Mouse (Mus musculus) liver, embryonic 15.5 days (tissue): ENCODE data around the gene Cenpi. TPM values are rescaled to one million over a fixed set of nuclear protein-coding genes. Genes with fewer than 3 reads are reported as not detected.
A peak's percentile ranks its signal among the peaks of the same experiment; 100 is the strongest.

ENCODE experiments used
- ATAC-seq: fragments of 200-750 bp; cut with Nextera tagmentation; 2 replicates; pipeline ENCODE4 v1.8.0; 2017; ENCODE audit warnings: moderate number of reproducible peaks, mild to moderate bottlenecking, moderate library complexity; ENCODE audit not compliant: insufficient read depth
- H3K27ac ChIP-seq: fragments of 300-500 bp; sonication (generic); replicated peaks from 2 replicates; pipeline ENCODE4 v1.5.1; 2015; ENCODE audit warnings: mild to moderate bottlenecking, inconsistent platforms
- H3K27me3 ChIP-seq: fragments of 300-500 bp; sonication (generic); 2 replicates; pipeline ENCODE4 v1.6.1; 2015; ENCODE audit warnings: mild to moderate bottlenecking, inconsistent platforms
- H3K36me3 ChIP-seq: fragments of 300-500 bp; sonication (generic); replicated peaks from 2 replicates; pipeline ENCODE4 v1.6.1; 2015; ENCODE audit warnings: moderate library complexity, mild to moderate bottlenecking, inconsistent platforms
- H3K4me1 ChIP-seq: fragments of 300-500 bp; sonication (generic); replicated peaks from 2 replicates; pipeline ENCODE4 v1.6.1; 2015; ENCODE audit warnings: inconsistent platforms
- H3K4me2 ChIP-seq: fragments of 300-500 bp; sonication (generic); 2 replicates; pipeline ENCODE4 v1.6.1; 2015; ENCODE audit warnings: moderate library complexity, mild to moderate bottlenecking, inconsistent platforms
- H3K4me3 ChIP-seq: fragments of 300-500 bp; sonication (generic); replicated peaks from 2 replicates; pipeline ENCODE4 v1.5.1; 2015; ENCODE audit warnings: mild to moderate bottlenecking, inconsistent platforms
- H3K9ac ChIP-seq: fragments of 300-500 bp; sonication (generic); 2 replicates; pipeline ENCODE4 v1.6.1; 2015; ENCODE audit warnings: moderate library complexity, mild to moderate bottlenecking, inconsistent platforms
- H3K9me3 ChIP-seq: fragments of 300-500 bp; sonication (generic); replicated peaks from 2 replicates; pipeline ENCODE4 v1.6.1; 2016; ENCODE audit warnings: inconsistent platforms
- WGBS: fragments of 180-500 bp; shearing (Covaris S2); methylation state at CpG from one replicate; pipeline ENCODE4 v1.1.7; 2015; ENCODE audit warnings: mixed read lengths; ENCODE audit not compliant: insufficient replicate concordance; 5-methylcytosine and 5-hydroxymethylcytosine counted together
- polyA plus RNA-seq: library from polyadenylated mRNA; unstranded; fragments of >200 nt; fragmentation: Nextera tagmentation; extraction: Ambion mirVana; gene quantifications from 2 replicates; pipeline ENCODE4 v1.2.1, GENCODE M21; 2015

Gene Cenpi
- polyA plus RNA-seq, 1 experiment from 2014 or later: 23.8 TPM

DNA sequence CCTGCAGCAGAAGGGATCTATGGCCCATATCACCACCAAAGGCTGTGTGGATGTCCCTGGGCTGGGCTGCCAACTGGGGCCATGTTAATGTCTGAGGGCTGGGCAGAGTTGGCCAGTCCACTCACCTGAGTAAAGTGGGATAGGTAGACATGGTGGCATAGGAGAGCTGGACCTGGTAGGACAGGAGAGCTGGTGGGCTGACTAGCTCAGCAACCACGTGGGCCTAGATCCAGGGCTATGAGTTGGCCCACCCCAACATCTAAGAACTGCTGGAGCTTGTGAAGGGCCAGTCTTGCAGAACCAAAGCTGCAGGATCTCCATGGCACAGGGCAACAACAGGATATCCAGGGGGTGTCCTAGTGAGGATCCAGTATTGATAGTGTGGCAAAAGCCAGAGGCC lies 57.5 kb downstream of the Cenpi start:
- Histone ChIP-seq H3K4me1 (no peaks in the 10 kb centered on the region), H3K4me3 (no peak overlapping the region), H3K27ac (no peak overlapping the region), H3K27me3 (no peaks in the 10 kb centered on the region), H3K4me2 (no peak overlapping the region), H3K9me3 (no peaks in the 10 kb centered on the region), H3K36me3 (peaks cover 15% of the 10 kb centered on the region), H3K9ac (no peak overlapping the region)
- no peak for ATAC-seq
- 55% methylated on average over 1 of the region's 1 CpGs for WGBS

DNA sequence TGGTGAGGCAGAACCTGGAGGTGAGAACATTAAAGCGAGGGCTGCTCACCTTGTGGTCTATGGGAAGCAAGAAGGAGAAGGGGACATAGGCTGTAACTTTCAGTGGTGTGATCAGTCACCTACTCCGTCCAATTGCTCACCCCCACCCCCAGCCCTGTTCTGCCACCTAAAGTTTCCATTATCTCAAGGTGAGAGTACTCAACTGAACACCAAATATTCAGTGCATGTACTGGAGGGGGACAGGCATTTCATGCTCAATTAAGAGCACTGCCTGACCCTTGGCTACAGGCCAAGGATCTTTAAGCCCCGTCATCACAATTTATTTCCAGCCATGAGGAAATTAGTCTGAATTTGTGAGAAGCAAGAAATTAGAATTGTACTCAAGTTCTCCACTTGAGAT lies 58.7 kb downstream of the Cenpi start:
- ATAC-seq: no peak
- no peaks in the 10 kb centered on the region for H3K9me3 ChIP-seq
- no peaks in the 10 kb centered on the region for H3K27me3 ChIP-seq
- H3K4me3 ChIP-seq: no peak overlapping the region
- no peak overlapping the region for H3K4me2 ChIP-seq
- no peak overlapping the region for H3K27ac ChIP-seq
- peaks cover 15% of the 10 kb centered on the region for H3K36me3 ChIP-seq
- H3K4me1 ChIP-seq: no peaks in the 10 kb centered on the region
- no peak overlapping the region for H3K9ac ChIP-seq
- 69% methylated on average over 3 of the region's 3 CpGs for WGBS

DNA sequence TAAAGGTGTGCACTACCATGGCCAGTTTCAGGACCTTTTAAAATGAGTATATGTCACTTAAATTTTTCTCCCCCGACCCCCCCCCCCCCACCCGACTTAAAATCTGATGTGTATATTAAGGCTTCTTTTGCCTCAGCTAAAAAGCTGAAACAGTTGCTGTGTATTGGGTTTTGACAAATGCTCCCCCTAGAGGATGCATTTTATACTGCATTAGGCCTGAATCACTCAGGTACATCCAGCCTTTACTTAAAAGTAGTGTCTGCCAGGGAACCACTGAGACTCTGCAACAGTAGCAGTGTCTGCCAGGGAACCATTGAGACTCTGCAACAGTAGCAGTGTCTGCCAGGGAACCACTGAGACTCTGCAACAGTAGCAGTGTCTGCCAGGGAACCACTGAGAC lies 63.4 kb downstream of the Cenpi start:
- Histone ChIP-seq H3K27ac (no peak overlapping the region), H3K4me1 (no peaks in the 10 kb centered on the region), H3K4me2 (no peak overlapping the region), H3K27me3 (no peaks in the 10 kb centered on the region), H3K9me3 (no peaks in the 10 kb centered on the region), H3K4me3 (no peak overlapping the region), H3K9ac (no peak overlapping the region), H3K36me3 (no peaks in the 10 kb centered on the region)
- 14% methylated on average over 2 of the region's 2 CpGs for WGBS
- ATAC-seq: no peak

DNA sequence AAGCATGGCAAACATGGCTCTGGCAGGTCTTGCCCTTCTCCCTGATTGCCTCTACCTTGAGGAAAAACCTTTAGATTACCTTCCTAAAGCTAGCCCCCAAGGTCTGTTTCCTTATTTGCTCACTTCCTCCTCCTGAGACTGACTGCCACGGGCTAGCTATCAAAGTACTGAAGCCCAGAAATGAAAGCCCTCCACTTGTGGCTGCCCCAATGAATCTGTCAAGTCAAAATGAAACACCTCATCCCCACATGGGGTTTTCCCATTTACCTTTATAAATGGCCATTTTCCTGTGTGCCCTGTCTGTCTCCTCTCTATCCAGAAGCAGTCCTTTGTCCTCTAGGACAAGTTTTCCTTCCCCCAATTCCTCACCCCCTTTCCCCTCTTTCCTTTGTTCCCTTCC lies 66.3 kb downstream of the Cenpi start:
- Histone ChIP-seq H3K9me3 (no peaks in the 10 kb centered on the region), H3K9ac (no peak overlapping the region)

DNA sequence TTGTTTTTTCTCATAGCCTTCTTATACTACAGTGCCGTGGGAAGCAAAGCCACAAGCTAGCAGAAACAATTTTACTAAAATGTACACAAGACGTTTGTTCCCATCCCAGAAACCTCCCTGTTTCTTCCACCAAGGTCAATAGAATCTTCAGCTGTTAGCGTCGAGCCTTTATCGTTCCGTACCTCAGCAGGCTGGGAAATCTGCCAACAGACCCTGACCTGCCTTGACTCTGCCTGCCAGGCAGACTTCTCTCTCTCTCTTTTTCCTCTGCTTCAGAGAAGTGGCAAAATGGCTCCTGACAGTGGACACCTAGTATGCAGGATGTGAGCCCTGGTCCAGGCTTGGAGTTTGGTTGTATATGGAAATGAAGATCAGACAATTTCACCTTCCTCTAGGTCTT lies 77.0 kb downstream of the Cenpi start:
- Histone ChIP-seq H3K9ac (no peak overlapping the region), H3K27me3 (no peaks in the 10 kb centered on the region), H3K4me2 (no peak overlapping the region), H3K36me3 (no peaks in the 10 kb centered on the region), H3K27ac (no peak overlapping the region), H3K4me1 (no peaks in the 10 kb centered on the region), H3K9me3 (no peaks in the 10 kb centered on the region), H3K4me3 (no peak overlapping the region)
- WGBS: 70% methylated on average over 6 of the region's 6 CpGs
- no peak for ATAC-seq

More for the DNA sequence above, 66.3 kb downstream of the Cenpi start:
- Histone ChIP-seq H3K27ac (no peak overlapping the region), H3K4me1 (no peaks in the 10 kb centered on the region), H3K36me3 (no peaks in the 10 kb centered on the region), H3K4me2 (no peak overlapping the region), H3K27me3 (no peaks in the 10 kb centered on the region), H3K4me3 (no peak overlapping the region)
- WGBS: 23% methylated on average over 1 of the region's 1 CpGs
- ATAC-seq: no peak

DNA sequence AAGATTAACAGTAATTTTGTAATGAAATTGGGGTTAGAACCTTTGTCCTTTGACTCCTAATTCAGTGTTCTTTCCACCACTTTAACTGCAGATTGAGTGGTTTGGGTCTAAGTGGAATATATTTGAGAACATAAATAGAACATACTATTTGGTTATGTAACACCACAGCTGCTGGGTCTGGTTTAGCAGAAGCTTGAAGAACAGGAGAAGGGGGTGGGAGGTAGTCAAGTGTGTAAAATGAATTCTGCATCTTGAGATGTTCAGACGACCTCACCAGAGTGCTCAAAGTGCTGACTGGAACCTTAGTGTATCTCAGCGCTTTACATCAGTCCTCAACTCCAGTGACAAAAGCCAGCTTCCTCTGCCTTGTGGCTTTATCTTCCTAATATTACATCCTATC lies 91.1 kb downstream of the Cenpi start:
- WGBS: 57% methylated on average over 2 of the region's 2 CpGs

DNA sequence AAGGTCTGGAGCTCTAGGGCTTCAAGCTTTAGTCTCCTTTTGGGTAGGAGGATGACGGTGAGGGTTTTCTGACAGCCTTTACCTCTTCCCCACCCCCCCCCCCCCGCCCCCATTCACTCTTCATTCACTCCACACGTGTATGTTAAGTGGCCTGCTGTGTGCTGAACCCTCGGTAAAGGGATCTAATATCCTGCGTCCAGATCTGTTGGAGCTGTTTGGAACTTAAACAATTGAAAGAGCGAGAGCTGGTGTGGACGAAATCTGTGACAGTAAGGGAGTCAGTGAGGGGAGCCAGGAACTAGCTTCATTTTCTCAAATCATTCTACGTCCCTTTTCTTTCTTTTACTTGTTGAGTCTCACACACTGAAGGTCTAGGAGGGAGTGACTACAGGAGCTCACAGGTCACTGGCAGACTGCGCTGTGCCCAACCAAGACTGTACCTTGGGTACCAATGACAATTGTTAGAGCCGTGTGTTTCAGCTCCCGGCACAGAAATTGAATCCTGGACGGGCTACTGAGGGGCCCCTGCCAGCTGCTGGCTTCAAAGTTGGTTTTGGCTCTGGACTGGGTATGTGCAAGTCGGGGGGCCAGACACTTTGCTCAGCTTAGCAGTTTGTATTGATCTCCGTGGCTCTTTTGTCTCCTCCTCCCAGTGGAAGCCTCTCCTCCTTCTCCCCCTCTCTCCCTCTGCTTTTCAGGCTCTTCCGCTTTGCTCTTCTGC lies 96.1 kb downstream of the Cenpi start, which contains the start of gene Drp2:
Gene Drp2, plus strand, starts transcription at position 689 of the 721 bp plus-strand sequence.
- Histone ChIP-seq H3K4me1 (no peaks in the 10 kb centered on the region), H3K27ac (no peak within 1 kb of the TSS), H3K9me3 (no peaks in the 10 kb centered on the region), H3K4me2 (peak within 1 kb of the TSS; percentile 40), H3K27me3 (no peaks in the 10 kb centered on the region; the same call in 1 of the 2 replicates), H3K36me3 (no peaks in the 10 kb centered on the region), H3K4me3 (no peak within 1 kb of the TSS), H3K9ac (no peak within 1 kb of the TSS)
- ATAC-seq: no peak
- WGBS: 33% methylated on average over 14 of the region's 15 CpGs

More for the DNA sequence above, 91.1 kb downstream of the Cenpi start:
- Histone ChIP-seq H3K9ac (no peak overlapping the region), H3K36me3 (no peaks in the 10 kb centered on the region), H3K27me3 (no peaks in the 10 kb centered on the region), H3K4me3 (no peak overlapping the region), H3K27ac (no peak overlapping the region), H3K9me3 (no peaks in the 10 kb centered on the region), H3K4me1 (no peaks in the 10 kb centered on the region), H3K4me2 (no peak overlapping the region)
- no peak for ATAC-seq

DNA sequence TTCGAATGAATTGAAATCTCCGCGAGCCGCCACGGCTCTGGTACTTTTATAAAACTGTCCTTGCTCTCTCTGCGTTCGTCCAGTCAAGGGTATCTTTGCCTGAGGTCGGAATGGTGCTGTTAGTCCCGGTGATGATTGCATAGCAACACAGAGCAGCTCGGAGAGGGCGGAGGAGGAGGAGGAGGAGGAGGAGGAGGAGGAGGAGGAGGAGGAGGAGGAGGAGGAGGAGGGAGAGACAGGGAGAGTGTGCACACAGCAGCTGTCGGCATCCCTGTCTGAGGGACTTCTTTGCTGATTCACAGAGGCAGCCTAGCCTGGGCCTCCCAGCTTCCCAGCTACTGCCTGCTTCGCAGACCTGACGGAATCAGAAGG lies 96.7 kb downstream of the Cenpi start:
- WGBS: 32% methylated on average over 13 of the region's 14 CpGs
- no peak overlapping the region for H3K27ac ChIP-seq
- no peaks in the 10 kb centered on the region for H3K4me1 ChIP-seq
- no peak overlapping the region for H3K4me3 ChIP-seq
- H3K9ac ChIP-seq: no peak overlapping the region
- no peaks in the 10 kb centered on the region for H3K36me3 ChIP-seq
- no peak for ATAC-seq
- no peaks in the 10 kb centered on the region; the same call in 1 of the 2 replicates for H3K27me3 ChIP-seq
- peak overlapping the region; percentile 40 for H3K4me2 ChIP-seq
- no peaks in the 10 kb centered on the region for H3K9me3 ChIP-seq

DNA sequence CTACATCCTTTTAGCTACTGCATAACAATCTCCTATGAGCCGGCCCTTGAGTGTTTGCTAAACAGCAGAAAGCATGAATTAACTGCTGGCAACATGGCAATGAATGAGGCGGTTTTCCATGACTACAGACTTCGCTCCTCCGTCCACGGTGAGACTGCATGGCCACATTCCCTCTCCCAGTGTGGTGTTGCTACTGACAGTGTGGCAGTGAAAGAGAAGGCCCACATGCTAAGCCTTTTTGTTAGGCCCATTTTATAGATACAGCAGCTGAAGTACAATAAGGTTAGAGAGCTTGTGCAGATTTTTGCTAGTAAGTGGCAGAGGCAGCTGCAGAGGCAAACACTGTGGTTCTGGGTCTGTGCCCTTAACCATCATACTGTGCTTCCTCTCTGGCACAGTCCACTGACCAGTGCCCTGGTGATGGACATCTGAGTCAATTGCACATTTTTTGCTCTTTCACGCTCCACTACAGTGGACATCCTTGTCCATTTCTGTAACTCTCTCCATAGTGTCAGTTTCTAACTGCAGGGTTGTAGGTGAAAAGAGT lies 101.5 kb downstream of the Cenpi start:
- Histone ChIP-seq H3K4me3 (no peak overlapping the region), H3K4me2 (no peak overlapping the region), H3K4me1 (no peaks in the 10 kb centered on the region), H3K27me3 (no peaks in the 10 kb centered on the region; the same call in 1 of the 2 replicates), H3K9me3 (no peaks in the 10 kb centered on the region), H3K9ac (no peak overlapping the region), H3K36me3 (no peaks in the 10 kb centered on the region), H3K27ac (no peak overlapping the region)
- 77% methylated on average over 6 of the region's 6 CpGs for WGBS
- no peak for ATAC-seq

DNA sequence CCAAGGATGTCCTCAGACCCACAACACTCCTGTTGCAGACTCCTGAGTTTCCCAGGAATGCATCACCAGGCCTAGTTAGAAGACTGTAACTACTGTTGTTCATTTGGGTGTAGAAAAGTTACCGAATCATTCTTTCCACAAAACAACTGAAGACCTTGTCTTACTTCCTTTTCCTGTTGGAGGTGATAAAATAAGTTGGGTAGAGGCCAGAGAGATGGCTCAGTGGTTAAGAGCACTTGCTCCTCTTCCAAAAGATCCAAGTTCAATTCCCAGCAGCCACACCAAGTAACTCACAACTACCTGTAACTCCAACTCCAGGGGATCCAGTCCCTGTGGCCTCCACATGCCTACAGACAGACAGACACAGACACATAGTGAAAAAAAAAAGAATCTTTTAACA lies 104.2 kb downstream of the Cenpi start:
- Histone ChIP-seq H3K9ac (no peak overlapping the region), H3K4me1 (no peaks in the 10 kb centered on the region), H3K36me3 (no peaks in the 10 kb centered on the region), H3K4me3 (no peak overlapping the region), H3K27me3 (no peaks in the 10 kb centered on the region), H3K9me3 (no peaks in the 10 kb centered on the region), H3K4me2 (no peak overlapping the region), H3K27ac (no peak overlapping the region)
- no peak for ATAC-seq
- 21% methylated on average over 1 of the region's 1 CpGs for WGBS
